In the genomic region with DNA sequence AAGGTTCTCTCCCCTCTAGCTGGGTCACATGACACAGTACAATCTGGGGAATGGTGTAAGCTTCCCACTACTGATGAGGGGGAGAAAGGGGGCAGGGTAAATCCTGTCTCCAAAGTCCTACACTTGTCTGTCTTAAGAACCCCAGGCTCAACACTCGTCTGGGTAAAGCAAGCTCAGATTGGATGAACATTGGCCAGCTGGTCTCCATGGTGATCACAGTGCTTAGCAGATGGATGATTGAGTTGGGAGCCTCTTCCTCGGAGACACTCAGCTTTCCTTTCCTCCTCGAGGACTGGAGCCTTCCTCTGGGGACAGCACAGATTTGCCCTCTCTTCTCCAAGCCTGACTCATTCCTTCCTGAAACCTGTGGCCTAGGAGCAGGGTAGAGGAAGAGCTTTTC, we compare ENCODE assay signal across 10 mouse cellular contexts. TPM values are rescaled to one million over a fixed set of nuclear protein-coding genes. Genes with fewer than 3 reads are reported as not detected.
A peak's percentile ranks its signal among the peaks of the same experiment; 100 is the strongest.
DNase-seq lines count a peak whose midpoint lies in the region; ATAC-seq and TF ChIP-seq lines count a peak whose summit lies in the region.
"Had no signal": no experiment of that assay in that cellular context is flagged by ENCODE, and none has a peak within 500 bp of the region (broad histone marks: within the 10 kb centered on the region; RNA-seq: fewer than 3 reads in every experiment).

No protein-coding gene starts in this region.

- H3K27me3 ChIP-seq in midbrain, postnatal 0 days (ENCODE audit: insufficient read depth, low read length), result no peaks in the 10 kb centered on the region
- H3K27me3 ChIP-seq: limb, embryonic 13.5 days had no signal

- no peak overlapping the region for H3K9ac ChIP-seq in midbrain, postnatal 0 days (replicated peaks; ENCODE audit: low read length, poor library complexity, severe bottlenecking)
- H3K9ac ChIP-seq: limb, embryonic 13.5 days had no signal

- no peaks in the 10 kb centered on the region for H3K9me3 ChIP-seq in midbrain, postnatal 0 days (ENCODE audit: low read length)
- H3K9me3 ChIP-seq: limb, embryonic 13.5 days had no signal

- H3K27ac ChIP-seq in left cerebral cortex, adult 2 months, result peak overlapping the region; percentile 63
- no peak overlapping the region for H3K27ac ChIP-seq in midbrain, postnatal 0 days (ENCODE audit: low read depth, low read length)
- H3K27ac ChIP-seq: limb, embryonic 13.5 days had no signal

- 7% methylated on average over 3 of the region's 3 CpGs for WGBS in midbrain, postnatal 0 days

- H3K4me3 ChIP-seq in left cerebral cortex, adult 2 months, result no peak overlapping the region
- H3K4me3 ChIP-seq in midbrain, postnatal 0 days (ENCODE audit: low read depth, low read length), result no peak overlapping the region
- H3K4me3 ChIP-seq: limb, embryonic 13.5 days had no signal

- no peak for TF ChIP-seq CTCF in left cerebral cortex, adult 2 months (IDR thresholded peaks at IDR 0.05)
- no peak for TF ChIP-seq CTCF in midbrain, postnatal 0 days (IDR thresholded peaks at IDR 0.05)

- no peak overlapping the region for H3K4me2 ChIP-seq in midbrain, postnatal 0 days (ENCODE audit: low read depth, low read length, poor library complexity, severe bottlenecking)
- H3K4me2 ChIP-seq: limb, embryonic 13.5 days had no signal

- no peak for ATAC-seq in midbrain, postnatal 0 days (ENCODE audit: low FRiP score)

- H3K36me3 ChIP-seq in midbrain, postnatal 0 days (ENCODE audit: insufficient read depth, low read length), result peaks cover 20% of the 10 kb centered on the region

- H3K4me1 ChIP-seq in midbrain, postnatal 0 days (ENCODE audit: insufficient read depth, low read length), result peaks cover 10% of the 10 kb centered on the region

- intact Hi-C loops in left cerebral cortex, adult 2 months (cut with DNase I), result no loop called here

- DNase-seq in cerebellum, postnatal 10 days, result peak; percentile 68 to 71
- DNase-seq in cerebellum, adult 18-20 months, result no peak
- no peak for DNase-seq in left cerebral cortex, adult 2 months (ENCODE audit: extremely low spot score in 1 of 2, low spot score in 2 of 2)
- no peak for DNase-seq in left cerebral cortex, adult 11 months (ENCODE audit: low spot score)
- DNase-seq in layer of hippocampus, adult 8-10 months (ENCODE audit: low spot score in 2 of 2), result peak; percentile 68 to 74
- DNase-seq in midbrain, postnatal 0 days (ENCODE audit: low spot score), result peak; percentile 75
- no peak for DNase-seq in B cell, adult 2 months
- no peak for DNase-seq in urinary bladder, postnatal 36 days (ENCODE audit: low spot score in 2 of 2)
- DNase-seq: kidney, adult 2 months had no signal

RNA-seq across cellular contexts. Expression of gene Timm22, which starts 32.9 kb away (rescaled TPM):
- total RNA-seq in left cerebral cortex, adult 2 months (2021), result 10 to 100 TPM; 30.3 to 38.8 TPM
- 10 to 100 TPM; 24.5 to 33.1 (median 31.1) TPM for total RNA-seq in layer of hippocampus, adult 8-10 months (2022)
- total RNA-seq in midbrain, postnatal 0 days (2014; rRNA removed), result 26.6 and 38.0 TPM in 2 replicates
- 103 and 104 TPM in 2 replicates for polyA plus RNA-seq in midbrain, postnatal 0 days (2015; fragmentation: Nextera tagmentation; extraction: Ambion mirVana)

RNA-seq across cellular contexts. Expression of gene Nxn, which starts 40.7 kb away (rescaled TPM):
- 10 to 100 TPM; 11.2 TPM for total RNA-seq in left cerebral cortex, adult 2 months (2021)
- 10 to 100 TPM in 3 of 4 experiments, 1 to 10 TPM in 1; 9.2 to 12.2 (median 10.6) TPM for total RNA-seq in layer of hippocampus, adult 8-10 months (2022)
- total RNA-seq in midbrain, postnatal 0 days (2014; rRNA removed), result 25.2 and 32.2 TPM in 2 replicates
- polyA plus RNA-seq in midbrain, postnatal 0 days (2015; fragmentation: Nextera tagmentation; extraction: Ambion mirVana), result 13.7 and 15.2 TPM in 2 replicates

Comparison
In these comparisons a context has a peak if more than half of its experiments do, and no peak if none do; other contexts are left out.
1. DNase-seq: peak in cerebellum, postnatal 10 days (2 of 2), layer of hippocampus, adult 8-10 months (2 of 2) and midbrain, postnatal 0 days (single experiment); none in cerebellum, adult 18-20 months (0 of 2), left cerebral cortex, adult 2 months (0 of 2), left cerebral cortex, adult 11 months (single experiment), B cell, adult 2 months (0 of 2) and urinary bladder, postnatal 36 days (0 of 2).